Mouse (Mus musculus) cerebellum, postnatal 36 days (tissue): Measurements from ENCODE around the gene Smim5.

ENCODE experiments used
- DNase-seq, 2 experiments: peaks; one replicate each; pipeline ENCODE4 v3.0.0; 2021 to 2022; ENCODE audit warnings: mixed read lengths in 2 of 2

The Smim5 gene

DNA sequence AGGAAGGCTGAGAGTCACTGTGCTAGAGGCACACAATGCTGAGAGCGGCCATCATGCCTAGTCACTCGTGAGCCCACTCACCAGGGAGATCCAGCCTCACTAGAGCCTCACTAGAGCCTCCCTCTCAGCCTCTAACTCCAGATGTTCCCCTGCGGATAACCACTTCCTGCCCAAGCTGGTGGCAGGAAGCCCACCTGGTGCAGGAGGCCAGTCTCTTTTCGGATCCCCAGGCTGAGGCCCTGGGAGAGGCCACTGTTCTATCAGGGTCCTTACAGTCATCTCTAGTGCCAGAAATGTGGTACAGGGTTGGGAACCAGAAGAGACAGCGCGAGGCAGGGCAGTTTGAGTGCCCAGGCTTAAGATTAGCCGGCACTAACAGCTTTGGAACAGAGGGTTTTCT, 1.3 kb upstream of the Smim5 start:
- DNase-seq = no peak

DNA sequence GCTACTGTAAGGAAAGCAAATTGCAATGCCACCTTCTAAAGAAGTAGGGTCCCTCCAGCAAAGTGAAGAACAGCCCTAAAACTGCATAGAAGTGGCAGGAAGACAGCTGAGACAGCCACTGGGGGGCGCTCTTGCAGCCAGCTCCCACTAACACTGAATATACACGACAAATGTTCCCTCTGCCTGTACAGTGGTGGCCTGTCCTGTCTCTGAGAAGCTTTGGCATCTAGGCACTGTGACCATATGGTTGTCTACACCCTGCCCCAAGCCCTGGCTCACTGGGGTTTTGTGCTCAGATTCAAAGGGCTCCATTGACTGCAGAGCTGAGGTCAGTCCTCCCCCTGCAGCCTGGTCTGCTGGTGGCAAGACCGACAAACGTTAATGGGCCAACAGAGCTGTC, 880 bp upstream of the Smim5 start:
- peak; percentile 75 to 81 for DNase-seq

DNA sequence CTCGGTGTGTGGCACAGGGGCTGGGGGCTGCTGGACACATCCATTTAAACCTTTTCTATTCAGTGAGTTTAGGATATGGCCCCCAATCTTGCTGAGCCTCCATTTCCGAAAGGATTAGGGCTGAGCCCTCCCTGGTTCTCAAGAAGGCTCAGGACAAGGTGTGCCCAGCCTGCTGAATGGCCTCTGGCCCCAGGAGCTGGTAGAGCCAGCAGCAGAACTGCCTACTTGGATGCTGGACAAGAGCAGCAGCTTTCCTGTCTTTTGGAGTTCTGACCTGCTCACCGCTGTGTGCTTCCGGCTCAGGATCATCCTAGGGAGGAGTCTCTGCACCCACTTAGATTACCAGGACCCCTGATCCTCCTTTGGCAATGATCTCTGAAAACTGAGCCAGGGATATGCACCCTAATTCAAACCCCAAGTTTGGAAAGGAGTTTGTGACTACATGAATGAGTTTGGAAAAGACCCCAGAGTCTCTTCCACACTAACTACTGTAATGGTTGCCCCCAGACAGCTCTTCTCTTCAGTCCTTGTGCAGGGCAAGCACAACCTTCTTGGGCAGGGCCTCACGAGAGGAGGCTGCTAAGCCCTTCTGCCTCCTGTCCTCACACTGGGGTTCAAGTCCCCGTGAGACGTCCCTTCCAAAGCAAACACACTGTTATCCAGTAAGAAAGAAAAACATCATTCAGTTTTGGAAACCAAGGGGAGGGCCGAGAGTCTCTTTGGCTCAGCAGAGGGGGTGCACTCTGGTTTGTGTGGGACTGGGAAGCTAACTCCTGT, 983 bp downstream of the Smim5 start:
- DNase-seq = no peak

DNA sequence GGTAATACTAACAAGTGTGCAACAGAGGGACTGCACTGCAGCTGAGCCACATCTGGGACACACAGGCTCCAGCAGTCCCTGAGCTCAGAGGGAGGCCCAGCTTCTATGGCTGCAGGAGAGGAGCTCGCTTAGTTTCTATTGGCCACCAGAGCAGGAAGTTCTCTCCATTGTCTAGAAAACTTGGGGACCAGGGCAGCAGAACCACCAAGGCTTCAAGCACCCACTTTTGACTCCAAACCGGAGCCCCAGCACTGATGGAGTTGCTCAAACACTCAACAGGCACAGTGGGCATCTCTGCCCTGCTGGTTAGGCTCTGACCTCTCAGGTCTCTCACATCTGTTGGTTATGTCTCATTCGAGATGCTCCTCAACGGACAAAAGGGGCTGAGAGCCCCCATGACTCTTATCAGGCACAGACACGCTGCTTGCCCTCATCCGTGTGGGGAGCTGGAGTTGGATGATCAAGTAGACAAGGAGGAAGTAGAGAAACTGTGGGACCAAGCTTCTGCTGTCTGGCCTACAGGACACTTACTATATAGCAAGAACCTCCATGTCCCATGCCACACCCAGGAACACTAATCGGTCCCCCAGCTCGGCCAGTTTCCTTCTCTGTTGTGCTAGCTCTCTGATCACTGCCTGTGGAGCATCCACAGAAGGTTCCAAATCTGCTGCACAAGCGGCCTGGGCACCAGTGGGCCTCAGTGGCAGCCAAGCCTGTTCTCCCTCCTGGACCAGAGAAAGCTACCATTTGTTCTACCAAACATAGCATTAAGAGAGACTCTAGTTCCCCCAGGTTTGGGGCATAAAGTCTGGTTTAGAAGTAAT, 1.8 kb downstream of the Smim5 start:
- DNase-seq = no peak

- no peak for DNase-seq
Measured at GRCm38 (mm10) chr11:115902177-115902576, 2.4 kb downstream of the Smim5 start.

DNA sequence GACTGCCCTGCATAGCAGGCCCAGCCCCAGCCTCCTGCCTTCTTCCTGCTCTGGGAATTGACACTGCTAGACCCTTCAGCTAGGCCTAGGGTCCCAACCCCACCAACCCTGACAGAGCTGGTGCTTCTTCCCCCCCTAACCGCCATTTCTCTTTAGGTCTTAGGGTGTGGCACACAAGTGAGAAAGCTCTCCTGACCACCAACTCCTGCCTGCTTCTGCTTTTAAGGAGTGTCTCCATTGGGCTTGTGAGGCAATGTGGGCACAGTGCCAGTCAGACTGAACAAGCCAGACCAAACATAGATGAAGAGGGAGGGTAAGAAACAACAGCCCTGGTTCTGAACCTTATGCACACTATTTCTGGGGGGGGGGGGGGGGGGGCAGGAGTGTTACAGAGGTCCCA, 3.1 kb downstream of the Smim5 start:
- no peak for DNase-seq

- DNase-seq = no peak
Measured at GRCm38 (mm10) chr11:115903384-115904230, 3.8 kb downstream of the Smim5 start.

- no peak for DNase-seq
Measured at GRCm38 (mm10) chr11:115904231-115904955, 4.6 kb downstream of the Smim5 start.

GRCm38 (mm10) chr11:115904956-115905790, 5.4 kb downstream of the Smim5 start:
- no peak for DNase-seq

DNA sequence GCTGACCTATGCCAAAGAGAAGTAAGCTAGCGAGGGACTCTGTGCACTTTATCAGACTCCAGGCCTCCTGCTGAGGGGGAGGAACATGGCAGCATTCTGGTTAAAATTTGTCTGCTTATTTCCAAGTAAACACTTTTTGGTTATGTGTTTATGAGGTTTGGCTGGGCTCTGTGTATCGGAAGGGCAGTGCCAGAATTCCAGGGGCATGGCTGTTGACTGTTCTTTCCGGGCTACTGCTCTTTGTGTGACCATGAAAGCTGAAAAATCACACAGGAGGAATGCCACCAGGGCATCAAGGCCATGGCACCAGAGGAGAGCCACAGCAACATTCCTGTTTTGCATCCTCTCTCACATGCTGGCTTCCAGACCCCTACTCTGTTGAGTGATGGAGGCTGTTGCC, 6.3 kb downstream of the Smim5 start:
- DNase-seq = no peak

DNA sequence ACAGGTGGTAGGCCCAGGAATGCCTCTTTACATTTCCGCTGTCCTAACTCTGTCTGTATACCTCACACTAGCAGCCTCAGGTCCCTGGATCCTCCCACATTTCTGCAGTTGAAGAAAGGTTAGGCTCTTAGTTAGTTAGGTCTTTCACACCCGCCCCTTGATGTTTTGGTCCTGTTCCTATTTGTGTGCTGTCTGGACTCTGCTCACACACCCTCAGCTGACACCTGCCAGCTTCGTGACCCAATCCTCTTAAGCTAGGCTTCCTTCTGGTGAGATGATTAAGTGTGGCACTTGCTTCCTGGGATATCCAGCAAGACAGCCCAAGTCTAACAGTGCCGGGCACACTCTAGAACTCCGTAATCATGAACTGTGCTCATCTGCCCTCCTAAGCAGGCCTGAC, 6.8 kb downstream of the Smim5 start:
- DNase-seq = no peak

- no peak for DNase-seq
Measured at GRCm38 (mm10) chr11:115911134-115911561, 11.4 kb downstream of the Smim5 start.

GRCm38 (mm10) chr11:115911632-115912376, 12.0 kb downstream of the Smim5 start, which contains the start of gene Smim6:
Smim6 (plus strand) TSS chr11:115912017.
- DNase-seq = no peak

DNA sequence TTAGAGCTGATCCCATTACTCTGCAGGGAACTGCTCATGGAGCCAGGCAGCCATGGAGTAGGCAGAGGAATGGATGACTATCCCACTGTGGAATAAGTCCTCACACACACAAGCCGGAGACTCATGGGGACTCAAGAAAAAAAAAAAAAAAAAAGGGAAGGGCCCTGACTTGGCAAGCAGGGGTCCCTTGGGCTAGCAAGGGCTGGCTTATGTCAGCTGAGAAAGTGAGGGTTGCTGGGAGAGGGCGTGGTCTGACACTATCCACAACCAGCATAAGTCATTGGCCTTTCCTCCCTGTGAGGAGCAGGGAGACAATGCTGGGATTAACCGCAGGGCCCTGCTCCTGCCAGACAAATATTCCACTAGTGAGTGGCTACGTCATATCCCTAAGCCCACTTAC, 16.8 kb downstream of the Smim5 start:
- DNase-seq = no peak

GRCm38 (mm10) chr11:115918637-115919036, 18.9 kb downstream of the Smim5 start:
- DNase-seq = no peak

DNA sequence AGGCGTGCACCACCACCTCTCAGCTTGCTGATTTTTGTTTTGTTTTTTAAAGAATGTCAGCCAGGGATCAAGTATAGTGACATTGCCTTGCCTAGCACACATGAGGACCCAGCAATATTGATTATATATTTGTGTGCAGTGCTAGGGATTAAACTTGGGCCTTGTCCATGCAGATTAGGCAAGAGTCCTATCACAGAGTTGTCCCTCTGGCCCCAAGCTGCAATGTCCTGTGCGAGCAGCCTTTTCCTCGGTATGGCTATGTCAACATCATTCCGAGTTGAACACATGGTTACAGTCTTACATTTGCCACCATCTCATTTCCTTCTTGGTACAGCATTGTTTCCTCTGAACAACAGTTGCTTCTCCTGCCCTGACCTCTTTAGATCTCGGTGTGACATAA, 19.3 kb downstream of the Smim5 start:
- no peak for DNase-seq

- peak; percentile 64 to 72 for DNase-seq
Measured at GRCm38 (mm10) chr11:115920110-115920818, 20.5 kb downstream of the Smim5 start.

DNA sequence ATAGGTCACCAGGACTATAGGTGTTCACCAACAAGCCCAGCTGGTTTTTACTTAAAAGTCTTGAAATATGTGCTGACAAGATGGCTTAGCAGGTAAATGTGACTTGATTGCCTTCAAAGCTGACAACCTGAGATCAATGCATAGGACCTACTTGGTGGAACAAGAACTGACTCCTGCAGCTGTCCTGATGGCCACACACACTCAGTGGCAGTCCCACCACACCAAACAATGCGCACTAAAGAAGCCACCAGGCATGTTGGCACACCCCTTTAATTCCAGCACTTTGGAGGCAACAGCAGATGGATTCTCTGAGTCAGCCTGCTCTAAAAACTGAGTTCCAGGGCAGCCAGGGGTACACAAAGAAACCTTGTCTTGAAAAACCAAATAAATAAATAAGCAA, 22.2 kb downstream of the Smim5 start:
- DNase-seq = no peak

GRCm38 (mm10) chr11:115929031-115929430, 29.3 kb downstream of the Smim5 start:
- no peak for DNase-seq

DNA sequence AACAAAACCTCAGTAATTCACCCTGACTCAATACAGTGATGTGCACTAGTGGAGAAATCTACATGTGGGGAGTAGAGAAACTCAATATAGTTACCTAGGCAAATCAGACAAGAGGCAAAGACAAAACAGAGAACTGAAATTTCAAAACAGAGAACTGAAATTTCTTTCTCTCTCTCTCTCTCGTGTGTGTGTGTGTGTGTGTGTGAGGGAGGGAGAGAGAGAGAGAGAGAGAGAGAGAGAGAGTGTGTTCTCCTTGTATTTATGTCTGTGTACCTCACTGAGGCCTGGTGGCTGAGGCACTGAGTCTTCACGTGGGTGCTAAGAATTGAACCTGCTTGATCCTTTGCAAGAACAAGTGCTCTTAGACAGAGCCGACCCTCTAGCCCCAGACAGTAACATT, 30.1 kb downstream of the Smim5 start:
- no peak for DNase-seq
